Mouse (Mus musculus): ENCODE results near the gene Tfap2b.
A peak's percentile ranks its signal among the peaks of the same experiment; 100 is the strongest.

Gene Tfap2b

DNA sequence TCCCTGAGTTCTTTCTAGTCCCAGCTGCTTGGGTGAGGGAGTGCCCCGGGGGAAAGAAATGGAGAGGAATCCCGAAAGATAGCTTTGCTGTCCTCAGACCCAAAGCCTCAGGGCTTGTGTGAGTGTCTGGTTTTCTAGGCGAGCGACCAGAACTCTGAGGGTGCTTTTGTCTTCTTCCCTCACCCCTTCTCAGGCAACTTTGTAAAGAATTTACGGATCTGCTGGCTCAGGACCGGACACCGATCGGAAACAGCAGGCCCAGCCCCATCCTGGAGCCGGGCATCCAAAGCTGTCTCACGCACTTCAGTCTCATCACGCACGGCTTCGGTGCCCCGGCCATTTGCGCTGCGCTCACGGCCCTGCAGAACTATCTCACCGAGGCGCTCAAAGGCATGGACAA lies 25.1 kb downstream of the Tfap2b start:
- peak in 1 of 2 experiments; percentile 33 for DNase-seq

DNA sequence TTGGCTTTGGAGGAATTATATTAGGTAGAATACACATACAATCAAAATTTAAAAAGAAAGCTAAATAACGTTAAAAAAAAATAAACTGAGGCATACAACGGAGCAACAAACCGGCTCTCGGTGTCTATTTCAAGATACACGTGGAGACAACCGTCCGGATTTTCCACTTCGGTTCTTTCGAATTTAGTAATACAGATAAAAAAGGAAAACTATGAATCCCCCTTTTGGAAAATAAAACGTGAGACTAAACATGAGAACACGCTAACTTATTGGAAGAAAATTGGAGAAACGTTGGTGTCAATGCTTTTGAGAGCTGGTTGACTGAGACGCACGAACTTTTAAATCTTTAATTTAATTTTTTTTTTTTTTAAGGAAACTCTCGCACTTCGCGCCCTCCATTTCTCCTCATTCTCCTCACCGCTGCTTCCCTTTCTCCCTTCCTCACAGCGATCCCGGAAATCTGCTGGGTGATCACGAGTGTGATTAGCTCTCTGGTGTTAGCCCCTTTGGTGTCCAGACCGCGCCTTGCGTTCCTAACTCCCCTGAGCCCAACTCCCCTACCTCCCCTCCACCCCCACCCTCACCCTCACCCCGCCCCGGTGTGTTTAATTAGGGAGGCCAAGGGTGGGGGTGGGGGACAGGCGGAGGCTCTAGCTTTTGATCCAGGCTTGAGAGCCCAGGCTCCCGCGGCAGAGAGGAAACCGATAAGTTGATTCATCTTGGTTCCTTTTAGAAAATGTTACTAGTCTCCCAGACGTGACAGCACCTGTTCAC lies 25.9 kb downstream of the Tfap2b start:
- no peak for DNase-seq

DNA sequence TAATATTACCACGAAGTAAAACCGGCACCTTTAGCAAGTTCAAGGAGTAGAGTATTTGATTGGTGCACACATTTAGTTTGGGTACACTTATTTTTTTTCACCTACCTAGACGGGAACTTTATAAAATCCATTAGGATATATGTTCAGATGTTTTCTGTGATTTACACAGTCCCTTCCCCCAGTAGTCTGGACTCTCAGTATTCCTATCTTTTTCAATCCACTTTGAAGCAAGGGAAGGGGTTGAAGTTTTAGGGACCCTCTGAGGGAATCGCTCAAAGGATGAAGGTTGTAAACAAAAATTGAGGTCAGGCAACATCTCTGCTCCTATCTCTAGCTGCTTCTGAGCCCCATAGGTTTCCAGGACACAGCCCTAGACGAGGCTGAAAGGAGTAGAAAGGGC lies 27.3 kb downstream of the Tfap2b start:
- no peak for DNase-seq

DNA sequence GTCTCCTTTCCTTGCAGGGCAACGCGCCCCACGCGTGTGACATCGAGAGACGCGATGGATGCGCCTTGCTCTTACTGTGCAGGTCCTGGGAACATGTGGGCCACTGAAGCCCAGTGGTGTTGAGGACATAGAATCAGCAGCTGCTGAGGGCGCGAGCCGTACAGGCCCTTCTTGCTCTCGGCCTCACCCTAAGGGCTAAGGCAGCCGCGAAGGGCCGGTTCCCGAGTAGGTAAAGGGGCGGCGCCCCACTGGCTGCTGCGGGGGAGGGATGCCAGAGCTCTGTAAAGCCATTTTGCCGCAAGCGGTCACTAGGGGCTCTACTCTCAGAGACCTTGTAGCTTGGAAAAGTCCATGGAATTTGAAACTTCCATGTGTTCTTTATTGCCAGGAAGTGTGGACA lies 27.9 kb downstream of the Tfap2b start:
- no peak for DNase-seq

DNA sequence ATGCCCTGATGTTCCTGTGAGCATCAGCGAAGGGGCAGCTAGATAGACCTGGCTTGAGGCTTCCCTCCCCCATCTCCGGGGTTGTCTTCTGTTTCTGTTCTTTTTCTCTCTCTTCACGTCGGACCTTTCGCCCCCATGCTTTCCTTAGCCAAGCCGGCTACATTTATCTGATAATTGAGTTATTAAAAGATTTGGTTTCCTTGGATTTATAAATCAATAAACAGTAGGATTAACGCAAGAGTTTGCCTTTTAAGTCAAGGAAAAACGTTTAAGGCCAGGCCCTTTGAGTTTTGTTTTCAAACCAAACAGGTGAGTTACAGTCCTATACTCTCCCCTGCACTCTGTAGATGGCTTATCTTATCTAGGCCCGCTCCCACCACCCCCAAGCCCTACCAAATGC lies 28.3 kb downstream of the Tfap2b start:
- no peak for DNase-seq

DNA sequence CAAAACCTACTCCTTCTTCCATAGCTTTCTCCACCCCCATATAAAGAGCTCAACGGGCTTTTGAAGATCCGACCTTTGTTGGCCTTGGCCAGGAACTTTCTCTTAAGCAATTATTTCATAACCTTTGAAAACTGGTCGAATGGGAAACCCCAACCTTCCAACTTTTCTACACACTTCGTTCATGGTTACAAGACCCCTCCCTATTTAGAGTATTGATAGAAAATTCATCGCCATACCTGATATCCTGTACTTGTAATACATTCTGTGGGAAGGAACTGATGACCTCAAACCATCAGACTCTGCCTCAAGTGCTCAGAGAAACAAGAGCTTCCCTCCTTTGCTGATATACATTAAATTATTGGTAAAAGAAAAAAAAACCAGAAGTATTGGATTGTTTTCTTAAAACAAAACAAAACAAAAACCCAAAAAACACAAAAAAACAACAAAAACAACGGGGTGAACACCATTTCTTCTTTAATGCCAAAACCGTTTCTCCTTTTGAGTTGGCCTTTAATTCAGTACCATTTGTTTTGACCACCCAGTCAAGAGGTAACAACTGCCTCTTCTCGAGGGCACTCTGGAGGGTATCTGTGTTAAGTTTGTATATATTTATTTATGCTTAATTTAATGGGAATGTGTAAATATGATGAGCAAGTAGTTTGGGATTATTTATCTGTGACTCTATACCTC lies 29.2 kb downstream of the Tfap2b start:
- DNase-seq, result no peak

DNA sequence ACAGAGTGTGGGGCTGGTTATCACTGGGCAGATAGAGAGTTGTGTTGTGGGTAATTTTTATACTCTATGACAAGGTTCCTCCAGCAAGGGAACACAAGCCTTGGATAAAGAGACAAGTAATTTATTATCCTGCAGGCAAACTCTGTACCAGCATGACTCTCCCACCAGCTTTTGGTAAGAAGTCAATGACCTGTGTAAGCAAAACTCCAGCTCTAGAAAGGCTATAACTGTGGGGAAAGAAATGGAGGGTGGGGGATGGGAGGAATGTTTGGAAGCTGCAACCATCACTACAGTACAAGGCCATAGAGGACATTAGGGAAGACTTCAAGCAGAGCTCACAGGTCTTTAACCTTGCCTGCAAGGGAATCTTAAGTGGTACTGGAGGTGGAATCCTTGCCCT lies 31.3 kb downstream of the Tfap2b start:
- no peak for DNase-seq

DNA sequence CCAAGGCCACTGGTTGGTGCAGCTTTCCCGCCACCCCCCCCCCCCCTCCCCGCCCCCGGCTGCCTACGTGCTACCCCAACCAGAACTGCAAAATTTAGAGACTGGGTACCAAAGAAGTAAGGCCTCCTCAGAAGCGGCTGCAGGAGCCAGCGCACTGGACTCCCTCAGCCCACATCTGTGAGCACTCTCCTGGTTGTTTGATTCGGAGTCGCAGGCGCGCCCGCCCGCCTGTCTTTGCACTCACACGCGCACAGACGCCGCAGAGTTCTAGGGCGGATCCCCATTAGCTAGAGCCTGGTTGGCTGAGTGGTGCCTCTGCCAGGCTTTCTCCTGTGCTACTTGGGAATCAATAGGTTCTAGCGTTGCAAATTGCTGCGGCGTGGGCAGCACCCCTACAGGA lies 32.6 kb downstream of the Tfap2b start:
- DNase-seq, result no peak

DNA sequence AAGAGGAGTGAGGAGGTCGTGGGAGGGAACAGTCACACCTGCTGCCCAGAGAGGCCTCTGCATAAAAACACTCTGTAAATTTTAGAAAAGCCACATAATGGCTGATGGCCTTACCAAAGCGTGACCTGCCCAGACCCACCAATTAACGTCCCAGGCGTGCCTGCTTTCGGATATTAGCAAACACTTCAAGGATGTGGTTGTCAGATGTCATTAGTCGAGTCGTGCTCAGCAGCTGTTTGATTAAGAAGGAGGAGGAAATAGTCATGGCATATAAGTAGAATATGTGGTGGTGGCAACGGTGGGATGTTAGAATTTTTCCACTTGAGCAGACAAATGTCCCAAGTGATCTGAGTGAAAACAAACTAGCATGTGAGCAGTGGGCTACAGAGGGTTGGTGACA lies 33.3 kb downstream of the Tfap2b start:
- DNase-seq, result no peak

DNA sequence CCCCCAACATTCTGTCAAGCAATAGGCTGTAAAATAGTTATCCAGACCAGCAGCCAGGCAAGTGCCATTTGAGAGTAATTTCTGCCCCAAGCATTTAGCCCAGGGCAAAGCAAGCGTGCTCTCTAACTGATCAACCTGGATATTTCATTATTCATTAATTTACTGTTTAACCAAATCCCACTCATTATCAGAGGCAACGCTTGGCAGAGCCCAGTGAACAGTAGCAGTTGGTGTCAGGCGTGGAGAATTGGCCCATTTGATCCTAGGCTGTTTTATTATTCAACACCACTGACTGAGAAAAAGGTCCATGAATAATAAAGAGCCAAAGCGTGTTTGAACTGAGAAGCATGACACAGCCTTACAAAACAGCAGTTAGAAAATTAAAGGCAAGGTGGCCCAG lies 36.3 kb downstream of the Tfap2b start:
- peak in 1 of 2 experiments; percentile 40 for DNase-seq

DNA sequence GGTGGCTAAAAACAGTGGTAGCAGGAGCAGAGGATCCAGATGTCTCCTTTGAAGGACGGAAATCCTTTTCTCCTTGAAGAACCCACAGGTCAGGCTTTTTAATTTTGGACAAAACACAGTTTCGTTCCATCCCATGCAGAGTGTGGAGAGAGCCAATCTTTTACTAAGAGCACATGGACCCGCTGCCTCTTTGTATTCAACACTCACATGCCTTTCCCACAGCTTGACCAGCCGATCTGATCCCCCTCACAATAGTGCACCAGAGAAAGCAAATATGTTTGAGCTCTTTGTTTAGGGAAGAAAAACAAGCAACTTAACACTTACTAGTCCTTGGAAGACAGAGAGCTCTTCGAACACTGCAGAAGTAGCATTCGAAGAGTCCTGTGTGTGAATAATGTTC lies 42.6 kb downstream of the Tfap2b start:
- DNase-seq, result no peak

DNA sequence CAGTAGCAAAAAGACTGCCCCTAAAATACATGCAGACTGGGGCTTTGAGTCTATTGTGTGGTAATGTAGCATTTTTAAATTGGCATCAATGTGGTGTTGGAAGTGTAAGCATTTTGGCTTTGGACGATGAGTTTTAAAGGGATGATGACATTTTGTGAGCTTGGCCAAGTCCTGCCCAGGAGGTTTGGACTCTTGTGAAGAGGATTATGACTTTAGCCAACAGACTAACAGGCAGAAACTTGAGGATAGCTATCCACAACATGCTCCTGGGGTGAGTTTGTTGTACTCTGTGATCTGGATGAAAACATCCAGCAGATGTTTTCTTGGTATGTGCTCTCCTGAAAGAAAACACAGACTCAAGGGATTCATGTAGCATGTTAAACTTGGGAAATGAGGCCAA lies 60.9 kb downstream of the Tfap2b start:
- DNase-seq, result no peak
